Mouse (Mus musculus): ENCODE data around the gene Nudt4. TPM values are rescaled to one million over a fixed set of nuclear protein-coding genes. Genes with fewer than 3 reads are reported as not detected.

The Nudt4 gene
- total and polyA plus RNA-seq, 3 experiments = 23.7 to 67.4 (median 39.2) TPM

GRCm38 (mm10) chr10:95589196-95589595 lies 25.2 kb upstream of the Nudt4 start:
- H3K79me2 ChIP-seq (replicated peaks; ENCODE audit: control insufficient read depth, extremely low read depth, insufficient read depth, poor library complexity, severe bottlenecking) = no peaks in the 10 kb centered on the region
- H3K27me3 ChIP-seq (replicated peaks) = no peaks in the 10 kb centered on the region
- TF ChIP-seq ETS1 (conservative IDR thresholded peaks at IDR 0.05; ENCODE audit: low read depth, low read length) = no peak
- TF ChIP-seq BHLHE40 (IDR thresholded peaks at IDR 0.05; ENCODE audit: low read depth, low read length) = no peak
- TF ChIP-seq ZKSCAN1 (IDR thresholded peaks at IDR 0.05; ENCODE audit: borderline replicate concordance, low read depth, low read length) = no peak
- no peak for TF ChIP-seq POLR2AphosphoS2 (IDR thresholded peaks at IDR 0.05; ENCODE audit: low read depth, low read length)
- no peak for TF ChIP-seq MAZ (IDR thresholded peaks at IDR 0.05; ENCODE audit: low read depth, low read length)
- TF ChIP-seq POLR2A (IDR thresholded peaks at IDR 0.05; ENCODE audit: low read depth, low read length) = no peak
- no peak for TF ChIP-seq CHD1 (IDR thresholded peaks at IDR 0.05; ENCODE audit: low read depth, low read length)
- no peak for TF ChIP-seq CHD2 (IDR thresholded peaks at IDR 0.05; ENCODE audit: low read length)
- TF ChIP-seq JUND (conservative IDR thresholded peaks at IDR 0.05; ENCODE audit: low read depth, low read length) = no peak
- TF ChIP-seq SIN3A (IDR thresholded peaks at IDR 0.05; ENCODE audit: low read length) = no peak
- no peak for TF ChIP-seq E2F4 (IDR thresholded peaks at IDR 0.05; ENCODE audit: insufficient replicate concordance, low read depth, low read length)
- no peak for TF ChIP-seq RAD21 (IDR thresholded peaks at IDR 0.05; ENCODE audit: low read depth, low read length)
- no peak overlapping the region for H3K9ac ChIP-seq (ENCODE audit: insufficient read depth, low read depth)
- no peak overlapping the region for H3K27ac ChIP-seq (ENCODE audit: insufficient read depth, low read depth)
- no peak for DNase-seq (ENCODE audit: extremely low read depth)
- no peaks in the 10 kb centered on the region for H3K4me1 ChIP-seq (ENCODE audit: control insufficient read depth in 1 of 2, insufficient read depth in 2 of 2)
- in situ Hi-C loops (cut with MboI; ENCODE audit: low pct_ligation_motif_present, low pct_unique_long_range_greater_than_20kb, low sequenced_read_pairs) = no loop called here
- peaks cover 3% of the 10 kb centered on the region for H3K9me3 ChIP-seq (replicated peaks; ENCODE audit: low read length)
- dilution Hi-C loops (cut with MboI; ENCODE audit: extremely low pct_ligation_motif_present, extremely low pct_unique_long_range_greater_than_20kb, low sequenced_read_pairs) = no loop called here
- H3K4me3 ChIP-seq (replicated peaks in 1 of 3; ENCODE audit: low read depth in 2 of 3, low read length in 2 of 3, poor library complexity in 1 of 3) = no peak overlapping the region
- H3K4me2 ChIP-seq (ENCODE audit: insufficient read depth, low read depth, poor library complexity, severe bottlenecking) = no peak overlapping the region
- no peaks in the 10 kb centered on the region for H3K36me3 ChIP-seq (replicated peaks in 1 of 2; ENCODE audit: control insufficient read depth in 1 of 2, insufficient read depth in 1 of 2, low read length in 1 of 2)

- Histone ChIP-seq H3K27me3 (replicated peaks) (no peaks in the 10 kb centered on the region), H3K4me3 (replicated peaks in 1 of 3; ENCODE audit: low read depth in 2 of 3, low read length in 2 of 3, poor library complexity in 1 of 3) (no peak overlapping the region), H3K36me3 (replicated peaks in 1 of 2; ENCODE audit: control insufficient read depth in 1 of 2, insufficient read depth in 1 of 2, low read length in 1 of 2) (no peaks in the 10 kb centered on the region), H3K9me3 (replicated peaks; ENCODE audit: low read length) (peaks cover 3% of the 10 kb centered on the region), H3K79me2 (replicated peaks; ENCODE audit: control insufficient read depth, extremely low read depth, insufficient read depth, poor library complexity, severe bottlenecking) (no peaks in the 10 kb centered on the region), H3K4me1 (ENCODE audit: control insufficient read depth in 1 of 2, insufficient read depth in 2 of 2) (no peaks in the 10 kb centered on the region), H3K9ac (ENCODE audit: insufficient read depth, low read depth) (no peak overlapping the region), H3K4me2 (ENCODE audit: insufficient read depth, low read depth, poor library complexity, severe bottlenecking) (no peak overlapping the region), H3K27ac (ENCODE audit: insufficient read depth, low read depth) (no peak overlapping the region)
- dilution Hi-C loops (cut with MboI; ENCODE audit: extremely low pct_ligation_motif_present, extremely low pct_unique_long_range_greater_than_20kb, low sequenced_read_pairs) = no loop called here
- TF ChIP-seq ZNF384 (IDR thresholded peaks at IDR 0.05; ENCODE audit: low read depth, low read length) = no peak
- TF ChIP-seq MAFK (IDR thresholded peaks at IDR 0.05; ENCODE audit: insufficient replicate concordance, low read length) = no peak
- TF ChIP-seq CHD1 (IDR thresholded peaks at IDR 0.05; ENCODE audit: low read depth, low read length) = no peak
- DNase-seq (ENCODE audit: extremely low read depth) = no peak
- in situ Hi-C loops (cut with MboI; ENCODE audit: low pct_ligation_motif_present, low pct_unique_long_range_greater_than_20kb, low sequenced_read_pairs) = no loop called here
Measured at GRCm38 (mm10) chr10:95587509-95588220, 23.7 kb upstream of the Nudt4 start.
